Mouse (Mus musculus): ENCODE results near the gene Pidd1.

GRCm38 (mm10) chr7:141411667-141412066 lies 32.2 kb downstream of the Pidd1 start:
- TF ChIP-seq TCF3 (IDR thresholded peaks at IDR 0.05; ENCODE audit: insufficient read length, low read depth) (no peak), TCF12 (IDR thresholded peaks at IDR 0.05; ENCODE audit: insufficient read depth, poor library complexity, severe bottlenecking) (no peak)
